In genomic region chr5:54013271-54013670, GRCm38 (mm10) we compare ENCODE assay signal across 20 mouse cellular contexts. TPM values are rescaled to one million over a fixed set of nuclear protein-coding genes. Genes with fewer than 3 reads are reported as not detected.
DNase-seq lines count a peak whose midpoint lies in the region; ATAC-seq and TF ChIP-seq lines count a peak whose summit lies in the region.
"Had no signal": no experiment of that assay in that cellular context is flagged by ENCODE, and none has a peak within 500 bp of the region (broad histone marks: within the 10 kb centered on the region; RNA-seq: fewer than 3 reads in every experiment).

No protein-coding gene starts in this region.

- H3K9me3 ChIP-seq in midbrain, embryonic 14.5 days (ENCODE audit: control insufficient read depth, low read length): no peaks in the 10 kb centered on the region
- H3K9me3 ChIP-seq: embryonic facial prominence, embryonic 15.5 days; forebrain, embryonic 15.5 days; G1E; heart, embryonic 13.5 days; hindbrain, embryonic 15.5 days had no signal

- H3K4me1 ChIP-seq in midbrain, embryonic 14.5 days (ENCODE audit: control insufficient read depth, insufficient read depth, low read length): no peaks in the 10 kb centered on the region
- H3K4me1 ChIP-seq: forebrain, embryonic 15.5 days; heart, embryonic 13.5 days; hindbrain, embryonic 15.5 days had no signal

- H3K36me3 ChIP-seq in C2C12 (ENCODE audit: control insufficient read depth, insufficient read depth): no peaks in the 10 kb centered on the region
- no peaks in the 10 kb centered on the region for H3K36me3 ChIP-seq in midbrain, embryonic 14.5 days (ENCODE audit: control insufficient read depth, insufficient read depth, low read length)
- H3K36me3 ChIP-seq: embryonic facial prominence, embryonic 15.5 days; forebrain, embryonic 15.5 days; heart, embryonic 13.5 days; hindbrain, embryonic 15.5 days had no signal

- ATAC-seq in common myeloid progenitor, adult 5-6 weeks (replicated peaks; ENCODE audit: low read depth, poor library complexity, severe bottlenecking): peak; percentile 54; the same call in 1 of the 2 replicates
- peak; percentile 55 for ATAC-seq in megakaryocyte progenitor cell, adult 5-6 weeks (replicated peaks; ENCODE audit: poor library complexity)
- no peak for ATAC-seq in midbrain, embryonic 14.5 days (ENCODE audit: low FRiP score, low TSS enrichment)
- no peak for ATAC-seq in erythroblast, adult 5-6 weeks (replicated peaks; ENCODE audit: low FRiP score, poor library complexity, severe bottlenecking)
- ATAC-seq: forebrain, embryonic 15.5 days had no signal

- H3K9ac ChIP-seq in midbrain, embryonic 14.5 days (replicated peaks; ENCODE audit: low read length): no peak overlapping the region
- H3K9ac ChIP-seq: embryonic facial prominence, embryonic 15.5 days; forebrain, embryonic 15.5 days; heart, embryonic 13.5 days; hindbrain, embryonic 15.5 days had no signal

- peaks cover 67% of the 10 kb centered on the region for H3K79me3 ChIP-seq in C2C12 (ENCODE audit: low read depth)

- no peak for TF ChIP-seq CTCF in C2C12 (IDR thresholded peaks at IDR 0.05; ENCODE audit: control insufficient read depth, insufficient read depth, insufficient read length)

- WGBS in midbrain, embryonic 14.5 days: 81% methylated on average over 1 of the region's 1 CpGs

- no peak overlapping the region for H3K27ac ChIP-seq in midbrain, embryonic 14.5 days (replicated peaks; ENCODE audit: low read depth, low read length)
- H3K27ac ChIP-seq: embryonic facial prominence, embryonic 15.5 days; forebrain, embryonic 15.5 days; heart, embryonic 13.5 days; hindbrain, embryonic 15.5 days had no signal

- H3K4me2 ChIP-seq in midbrain, embryonic 14.5 days (ENCODE audit: low read length): no peak overlapping the region
- H3K4me2 ChIP-seq: embryonic facial prominence, embryonic 15.5 days; forebrain, embryonic 15.5 days; heart, embryonic 13.5 days; hindbrain, embryonic 15.5 days had no signal

- H3ac ChIP-seq in C2C12 (ENCODE audit: control insufficient read depth, insufficient read length, low read depth): no peak overlapping the region

- H3K4me3 ChIP-seq in C2C12 (ENCODE audit: insufficient read depth, poor library complexity, severe bottlenecking): no peak overlapping the region
- no peak overlapping the region for H3K4me3 ChIP-seq in midbrain, embryonic 14.5 days (replicated peaks; ENCODE audit: low read depth, low read length)
- H3K4me3 ChIP-seq: embryonic facial prominence, embryonic 15.5 days; forebrain, embryonic 15.5 days; heart, embryonic 13.5 days; hindbrain, embryonic 15.5 days had no signal

- DNase-seq in 416B (ENCODE audit: low read depth): peak; percentile 79
- DNase-seq in left cerebral cortex, adult 11 months (ENCODE audit: low spot score): no peak
- no peak for DNase-seq in midbrain, embryonic 14.5 days
- DNase-seq in gastrocnemius, postnatal 25 days: no peak
- DNase-seq: adrenal gland, postnatal 14 days; cerebellum, adult 11-12 months; cerebellum, adult 9-10 months; cerebellum, postnatal 36 days; gastrocnemius, postnatal 14 days; heart, adult 11 months; heart, postnatal 36 days had no signal

- peaks cover 97% of the 10 kb centered on the region for H3K79me2 ChIP-seq in C2C12 (ENCODE audit: control insufficient read depth, insufficient read depth)

- H3K27me3 ChIP-seq in C2C12 (ENCODE audit: control insufficient read depth, insufficient read depth, insufficient read length): no peaks in the 10 kb centered on the region
- H3K27me3 ChIP-seq in midbrain, embryonic 14.5 days (ENCODE audit: control insufficient read depth, insufficient read depth, low read length): no peaks in the 10 kb centered on the region
- H3K27me3 ChIP-seq: embryonic facial prominence, embryonic 15.5 days; forebrain, embryonic 15.5 days; heart, embryonic 13.5 days; hindbrain, embryonic 15.5 days had no signal

TF ChIP-seq in C2C12, 6 proteins besides CTCF, POLR2A, EP300 and RAD21:
- TF ChIP-seq USF1 (IDR thresholded peaks at IDR 0.05; ENCODE audit: low read depth) (no peak), MAX (IDR thresholded peaks at IDR 0.05) (no peak), FOSL1 (IDR thresholded peaks at IDR 0.05; ENCODE audit: insufficient read depth, low read length, poor library complexity, severe bottlenecking) (peak; percentile 82)
TF ChIP-seq in C2C12: peak in this region for 1.

RNA-seq across cellular contexts. Expression of gene Stim2, which starts 15.0 kb away (rescaled TPM):
- polyA plus RNA-seq in C2C12 (2012; fragmentation: generic; extraction: Trizol): 15.3 TPM
- total RNA-seq in common myeloid progenitor, adult 5-6 weeks (2017): 17.2 and 19.4 TPM in 2 replicates
- 19.6 and 20.6 TPM in 2 replicates for total RNA-seq in megakaryocyte progenitor cell, adult 5-6 weeks (2015)
- 20.2 and 21.7 TPM in 2 replicates for total RNA-seq in megakaryocyte progenitor cell, adult 5-6 weeks (2017)
- 26.6 and 35.1 TPM in 2 replicates for polyA plus RNA-seq in midbrain, embryonic 14.5 days (2014; fragmentation: Nextera tagmentation; extraction: Ambion mirVana)
- 3.3 and 8.8 TPM in 2 replicates for total RNA-seq in erythroblast, adult 5-6 weeks (2015; ENCODE audit: low replicate concordance)
- 7.9 and 8.6 TPM in 2 replicates for total RNA-seq in erythroblast, adult 5-6 weeks (2017; ENCODE audit: low replicate concordance)
- 10 to 100 TPM; 26.8 to 34.9 TPM for total RNA-seq in gastrocnemius, postnatal 25 days (2021)

Comparison
In these comparisons a context has a peak if more than half of its experiments do, and no peak if none do; other contexts are left out.
1. ATAC-seq: peak in common myeloid progenitor, adult 5-6 weeks (single experiment) and megakaryocyte progenitor cell, adult 5-6 weeks (single experiment); none in midbrain, embryonic 14.5 days (single experiment) and erythroblast, adult 5-6 weeks (single experiment).